Mouse (Mus musculus) C2C12 (cell line): Measurements from ENCODE around the gene Tfe3.
"Not testable (repeated sequence)": the region's sequence is repeated elsewhere in the genome, so short reads cannot be mapped to it uniquely, and the experiment has no call there.

Source experiments
- CEBPB ChIP-seq: IDR thresholded peaks from one replicate; pipeline ENCODE4 v1.6.1; 2011; ENCODE audit warnings: low read depth, mild to moderate bottlenecking, control low read depth, moderate library complexity
- CTCF ChIP-seq: IDR thresholded peaks from one replicate; pipeline ENCODE4 v1.5.1; 2011; ENCODE audit not compliant: control insufficient read depth, insufficient read depth, insufficient read length
- MAX ChIP-seq: IDR thresholded peaks from one replicate; pipeline ENCODE4 v1.6.1; 2011; ENCODE audit warnings: mild to moderate bottlenecking, control low read depth
- MYOG ChIP-seq: IDR thresholded peaks from one replicate; pipeline ENCODE4 v1.6.1; 2011; ENCODE audit not compliant: control insufficient read depth, insufficient read length; ENCODE audit errors: extremely low read depth
- USF1 ChIP-seq: IDR thresholded peaks from one replicate; pipeline ENCODE4 v1.6.1; 2011; ENCODE audit warnings: low read depth, mild to moderate bottlenecking, control low read depth, moderate library complexity

DNA sequence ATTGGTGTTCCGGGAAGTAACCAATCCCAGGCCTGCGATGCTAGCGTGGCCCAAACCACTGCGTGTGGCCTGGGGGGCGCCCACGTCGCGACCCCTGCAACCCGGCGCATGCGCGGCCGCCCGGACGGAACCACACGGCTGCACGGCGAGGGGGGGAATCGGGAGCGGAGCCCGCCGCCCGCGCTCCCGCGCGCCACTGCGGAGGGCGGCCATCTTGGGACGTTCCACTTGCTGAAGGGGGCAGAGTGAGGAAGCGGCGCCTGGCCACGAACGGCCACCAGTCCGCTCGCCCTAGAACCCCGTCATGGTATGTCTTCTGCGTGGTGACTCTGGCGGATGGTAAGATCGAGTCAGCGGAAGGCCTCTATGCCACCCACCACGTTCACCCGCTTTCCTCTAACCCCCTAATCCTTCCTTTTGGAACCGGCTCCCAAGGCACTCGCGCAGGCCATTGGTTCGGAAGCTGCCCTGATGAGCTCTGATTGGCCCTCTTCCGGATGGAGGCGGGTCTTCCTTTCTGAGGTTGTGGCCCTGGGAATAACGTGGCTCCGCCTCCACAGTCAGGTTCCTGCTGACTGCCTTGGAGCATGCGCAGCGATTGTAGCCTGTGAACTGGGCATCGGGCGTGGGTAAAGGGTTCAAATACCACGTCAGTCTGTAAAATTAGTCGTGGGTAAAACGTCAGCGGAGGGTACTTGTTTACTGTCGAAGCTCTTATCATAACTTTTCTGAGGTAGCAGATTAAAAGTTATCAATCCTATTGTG lies 48.0 kb upstream of the Tfe3 start, which contains the start of gene Wdr45:
- not testable (repeated sequence) for TF ChIP-seq CEBPB, MAX, USF1, CTCF, MYOG
